Mouse (Mus musculus) limb, embryonic 10.5 days (tissue): ENCODE measurements around the gene Rrm1. TPM values are rescaled to one million over a fixed set of nuclear protein-coding genes. Genes with fewer than 3 reads are reported as not detected.

Source experiments
- DNase-seq: peaks from one replicate; pipeline ENCODE4 v3.0.0-alpha.2; 2017; ENCODE audit warnings: low spot score
- H3K27ac ChIP-seq: fragments of 300-500 bp; sonication (generic); 2 replicates; pipeline ENCODE4 v1.5.1; 2016; ENCODE audit warnings: mild to moderate bottlenecking
- H3K27me3 ChIP-seq: fragments of 300-500 bp; sonication (generic); 2 replicates; pipeline ENCODE4 v1.6.1; 2016; ENCODE audit warnings: low read depth, mild to moderate bottlenecking; ENCODE audit not compliant: poor library complexity, severe bottlenecking
- H3K36me3 ChIP-seq: fragments of 300-500 bp; sonication (generic); 2 replicates; pipeline ENCODE4 v1.6.1; 2016; ENCODE audit warnings: mild to moderate bottlenecking, moderate library complexity
- H3K4me1 ChIP-seq: fragments of 300-500 bp; sonication (generic); 2 replicates; pipeline ENCODE4 v1.6.1; 2016
- H3K4me3 ChIP-seq: fragments of 300-500 bp; sonication (generic); 2 replicates; pipeline ENCODE4 v1.5.1; 2016; ENCODE audit warnings: mild to moderate bottlenecking, moderate library complexity
- H3K9me3 ChIP-seq: fragments of 300-500 bp; sonication (generic); replicated peaks from 2 replicates; pipeline ENCODE4 v1.6.1; 2016; ENCODE audit warnings: mild to moderate bottlenecking
- WGBS: fragments of 180-500 bp; shearing (Covaris S2); methylation state at CpG from one replicate; pipeline ENCODE4 v1.1.7; 2016; 5-methylcytosine and 5-hydroxymethylcytosine counted together
- polyA plus RNA-seq: library from polyadenylated mRNA; unstranded; fragments of >200 nt; fragmentation: Nextera tagmentation; extraction: Ambion mirVana; gene quantifications from 2 replicates; pipeline ENCODE4 v1.2.1, GENCODE M21; 2016

Gene Rrm1
- polyA plus RNA-seq, 1 experiment from 2014 or later = 280 TPM

GRCm38 (mm10) chr7:102440822-102441656, 456 bp upstream of the Rrm1 start:
- Histone ChIP-seq H3K4me1 (peaks cover 18% of the 10 kb centered on the region), H3K36me3 (peaks cover 25% of the 10 kb centered on the region), H3K4me3 (peak overlapping the region; percentile 90), H3K9me3 (no peaks in the 10 kb centered on the region), H3K27me3 (peaks cover 21% of the 10 kb centered on the region), H3K27ac (peak overlapping the region; percentile 98)
- no peak for DNase-seq
- 57% methylated on average over 15 of the region's 15 CpGs for WGBS

GRCm38 (mm10) chr7:102442432-102442831, 937 bp downstream of the Rrm1 start:
- H3K4me1 ChIP-seq = peaks cover 18% of the 10 kb centered on the region
- H3K9me3 ChIP-seq = no peaks in the 10 kb centered on the region
- H3K4me3 ChIP-seq = peak overlapping the region; percentile 90
- peaks cover 39% of the 10 kb centered on the region for H3K36me3 ChIP-seq
- no peak for DNase-seq
- H3K27me3 ChIP-seq = peaks cover 10% of the 10 kb centered on the region; the same call in 1 of the 2 replicates
- peak overlapping the region; percentile 98 for H3K27ac ChIP-seq
- 4% methylated on average over 4 of the region's 4 CpGs for WGBS

DNA sequence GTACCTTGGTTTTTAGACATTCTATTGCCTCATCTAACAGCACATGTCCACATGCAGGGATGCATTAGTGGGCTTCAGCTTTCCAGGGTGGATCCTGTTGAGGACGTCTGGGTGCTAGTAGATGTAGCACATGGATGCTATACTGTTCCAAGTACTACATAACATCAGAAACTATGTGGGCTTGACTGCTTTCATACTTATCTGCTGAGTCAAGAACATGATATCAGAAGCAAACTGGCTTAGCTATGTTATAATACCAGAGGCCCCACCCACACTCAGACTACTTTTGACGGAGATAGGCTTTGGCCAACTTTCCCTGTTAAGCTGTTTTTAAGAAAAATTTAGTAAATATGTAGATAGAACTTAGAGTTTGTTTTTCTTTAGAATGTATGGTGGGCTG, 2.8 kb downstream of the Rrm1 start:
- Histone ChIP-seq H3K4me1 (peaks cover 18% of the 10 kb centered on the region), H3K27ac (no peak overlapping the region), H3K36me3 (peaks cover 57% of the 10 kb centered on the region), H3K4me3 (no peak overlapping the region), H3K27me3 (peaks cover 4% of the 10 kb centered on the region; the same call in 1 of the 2 replicates), H3K9me3 (no peaks in the 10 kb centered on the region)
- WGBS = 91% methylated on average over 2 of the region's 2 CpGs
- no peak for DNase-seq

GRCm38 (mm10) chr7:102446438-102446837, 4.9 kb downstream of the Rrm1 start:
- WGBS = 95% methylated on average over 9 of the region's 9 CpGs

GRCm38 (mm10) chr7:102458618-102459380, 17.3 kb downstream of the Rrm1 start:
- Histone ChIP-seq H3K36me3 (peaks cover 98% of the 10 kb centered on the region), H3K27ac (no peak overlapping the region), H3K27me3 (no peaks in the 10 kb centered on the region), H3K4me1 (no peaks in the 10 kb centered on the region), H3K4me3 (no peak overlapping the region), H3K9me3 (no peaks in the 10 kb centered on the region)
- DNase-seq = no peak
- 92% methylated on average over 5 of the region's 5 CpGs for WGBS

More at GRCm38 (mm10) chr7:102446438-102446837, 4.9 kb downstream of the Rrm1 start:
- Histone ChIP-seq H3K4me1 (peaks cover 18% of the 10 kb centered on the region), H3K9me3 (no peaks in the 10 kb centered on the region), H3K36me3 (peaks cover 79% of the 10 kb centered on the region), H3K27ac (no peak overlapping the region), H3K27me3 (no peaks in the 10 kb centered on the region), H3K4me3 (no peak overlapping the region)
- DNase-seq = no peak

- no peaks in the 10 kb centered on the region for H3K9me3 ChIP-seq
- H3K27me3 ChIP-seq = no peaks in the 10 kb centered on the region
- H3K36me3 ChIP-seq = peaks cover 88% of the 10 kb centered on the region
- peaks cover under 1% of the 10 kb centered on the region; the same call in 1 of the 2 replicates for H3K4me1 ChIP-seq
- DNase-seq = no peak
- no peak overlapping the region for H3K4me3 ChIP-seq
- 93% methylated on average over 8 of the region's 8 CpGs for WGBS
- no peak overlapping the region for H3K27ac ChIP-seq
Observed at GRCm38 (mm10) chr7:102467566-102467965, 26.1 kb downstream of the Rrm1 start.

DNA sequence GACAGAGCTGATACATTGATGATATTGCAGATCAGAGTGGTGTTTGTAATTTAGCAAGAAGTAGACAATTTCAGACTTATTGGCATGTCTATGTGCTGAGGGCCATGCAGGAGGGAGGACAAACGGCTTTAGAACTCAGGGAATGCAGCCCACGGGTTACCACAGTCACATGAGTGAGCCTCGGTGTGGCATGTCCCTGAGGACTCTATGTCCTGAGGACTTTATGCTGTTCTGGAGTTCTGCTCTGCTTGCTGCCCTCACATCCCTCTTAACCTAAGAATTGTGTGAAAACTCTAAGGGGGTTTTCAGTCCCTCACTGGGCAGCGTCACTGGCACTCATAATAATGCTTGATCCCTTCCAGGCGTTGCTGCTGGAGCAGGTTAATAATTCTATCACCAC, 31.2 kb downstream of the Rrm1 start:
- 60% methylated on average over 5 of the region's 5 CpGs for WGBS
- Histone ChIP-seq H3K4me3 (no peak overlapping the region), H3K27ac (no peak overlapping the region), H3K9me3 (no peaks in the 10 kb centered on the region), H3K27me3 (no peaks in the 10 kb centered on the region), H3K36me3 (peaks cover 43% of the 10 kb centered on the region), H3K4me1 (peaks cover 3% of the 10 kb centered on the region; the same call in 1 of the 2 replicates)
- DNase-seq = no peak

- H3K4me3 ChIP-seq = no peak overlapping the region
- H3K27ac ChIP-seq = no peak overlapping the region
- H3K4me1 ChIP-seq = peaks cover 3% of the 10 kb centered on the region; the same call in 1 of the 2 replicates
- H3K36me3 ChIP-seq = 0 out of 2 replicates have a peak, but pooled peaks cover 6% of the 10 kb centered on the region
- no peak for DNase-seq
- H3K9me3 ChIP-seq = no peaks in the 10 kb centered on the region
- no peaks in the 10 kb centered on the region for H3K27me3 ChIP-seq
- WGBS = 93% methylated on average over 5 of the region's 5 CpGs
Observed at GRCm38 (mm10) chr7:102476601-102477000, 35.1 kb downstream of the Rrm1 start.

GRCm38 (mm10) chr7:102477377-102477776, 35.9 kb downstream of the Rrm1 start:
- 85% methylated on average over 11 of the region's 11 CpGs for WGBS
- H3K4me3 ChIP-seq = no peak overlapping the region
- 0 out of 2 replicates have a peak, but pooled peaks cover 4% of the 10 kb centered on the region for H3K36me3 ChIP-seq
- H3K4me1 ChIP-seq = peaks cover 3% of the 10 kb centered on the region; the same call in 1 of the 2 replicates
- H3K9me3 ChIP-seq = no peaks in the 10 kb centered on the region
- no peak for DNase-seq
- H3K27ac ChIP-seq = no peak overlapping the region
- H3K27me3 ChIP-seq = no peaks in the 10 kb centered on the region

DNA sequence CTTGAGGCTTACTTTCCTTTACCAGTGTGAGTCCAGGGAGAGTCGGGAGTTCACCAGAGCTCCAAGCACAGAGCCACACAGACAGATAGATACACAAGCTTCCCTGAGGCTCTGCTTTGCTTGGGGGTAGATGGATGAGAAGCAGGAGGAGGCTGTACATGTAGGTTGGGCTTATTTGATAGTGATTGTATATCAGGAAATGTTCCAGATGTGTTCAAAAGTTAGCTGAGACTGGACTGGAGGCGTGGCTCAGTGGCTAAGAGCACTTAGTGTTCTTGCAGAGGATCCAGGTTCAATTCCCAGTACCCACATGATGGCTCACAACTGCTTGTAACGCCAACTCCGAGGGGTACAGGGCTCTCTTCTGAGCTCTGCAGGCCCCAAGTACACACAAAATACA, 36.9 kb downstream of the Rrm1 start:
- 85% methylated on average over 4 of the region's 4 CpGs for WGBS
- no peaks in the 10 kb centered on the region for H3K9me3 ChIP-seq
- DNase-seq = no peak

DNA sequence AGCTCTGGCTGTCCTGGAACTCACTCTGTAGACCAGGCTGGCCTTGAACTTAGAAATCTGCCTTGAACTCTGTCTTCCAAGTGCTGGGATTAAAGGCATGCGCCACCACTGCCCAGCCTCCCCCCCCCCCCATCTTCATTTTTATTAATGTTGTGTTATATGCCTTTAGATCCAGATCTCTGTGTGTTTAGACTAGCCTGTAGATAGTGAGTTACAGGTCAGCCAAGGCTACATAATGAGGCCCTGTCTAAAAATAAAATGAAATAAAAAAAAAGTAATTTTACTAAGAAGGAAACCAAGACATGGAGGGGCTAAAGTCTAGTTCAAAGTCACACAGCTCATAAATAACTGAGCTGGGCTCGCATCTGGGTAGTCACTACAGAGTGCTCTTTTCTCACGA, 37.4 kb downstream of the Rrm1 start:
- Histone ChIP-seq H3K27ac (no peak overlapping the region), H3K4me1 (no peaks in the 10 kb centered on the region), H3K36me3 (0 out of 2 replicates have a peak, but pooled peaks cover 4% of the 10 kb centered on the region), H3K9me3 (no peaks in the 10 kb centered on the region), H3K4me3 (no peak overlapping the region), H3K27me3 (no peaks in the 10 kb centered on the region)
- no peak for DNase-seq
- 60% methylated on average over 3 of the region's 3 CpGs for WGBS

More for the DNA sequence above, 36.9 kb downstream of the Rrm1 start:
- no peak overlapping the region for H3K4me3 ChIP-seq
- no peaks in the 10 kb centered on the region for H3K4me1 ChIP-seq
- H3K36me3 ChIP-seq = 0 out of 2 replicates have a peak, but pooled peaks cover 4% of the 10 kb centered on the region
- no peaks in the 10 kb centered on the region for H3K27me3 ChIP-seq
- H3K27ac ChIP-seq = no peak overlapping the region

GRCm38 (mm10) chr7:102479368-102480078, 38.0 kb downstream of the Rrm1 start:
- Histone ChIP-seq H3K4me3 (no peak overlapping the region), H3K9me3 (no peaks in the 10 kb centered on the region), H3K27ac (no peak overlapping the region), H3K4me1 (no peaks in the 10 kb centered on the region), H3K27me3 (no peaks in the 10 kb centered on the region), H3K36me3 (0 out of 2 replicates have a peak, but pooled peaks cover 4% of the 10 kb centered on the region)
- WGBS = 74% methylated on average over 5 of the region's 5 CpGs
- no peak for DNase-seq
